Mouse (Mus musculus): Measurements from ENCODE around the gene Tm9sf2. TPM values are rescaled to one million over a fixed set of nuclear protein-coding genes. Genes with fewer than 3 reads are reported as not detected.

Gene Tm9sf2
- total and polyA plus RNA-seq, 2 experiments from 2014 or later: 84.3 to 104 TPM

DNA sequence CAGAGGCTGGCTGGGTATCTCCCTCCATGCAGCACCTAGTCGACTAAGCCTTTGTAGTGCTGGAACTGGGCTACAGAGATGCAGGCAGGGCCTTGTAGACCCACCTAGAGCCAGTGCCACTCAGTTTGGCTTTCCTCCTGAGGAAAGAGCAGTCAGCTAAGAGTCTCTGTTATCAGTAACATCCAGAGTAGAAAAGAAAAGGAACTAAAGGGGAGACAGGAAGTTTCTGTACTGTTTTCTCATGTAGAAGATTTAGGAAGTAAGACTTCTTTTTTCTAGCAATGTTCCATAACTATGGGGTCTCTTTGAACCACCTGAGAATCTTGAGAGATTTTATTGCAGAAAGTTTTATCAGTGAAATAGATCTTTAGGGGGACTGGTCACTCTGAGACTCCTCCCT is 38.5 kb downstream of the Tm9sf2 start:
- DNase-seq: no peak
- no peak overlapping the region for H3K4me3 ChIP-seq (ENCODE audit: low read depth, low read length)
- no peak overlapping the region for H3K9ac ChIP-seq
- H3K27ac ChIP-seq (ENCODE audit: low read depth, low read length): no peak overlapping the region
- no peak for TF ChIP-seq CTCF (IDR thresholded peaks at IDR 0.05; ENCODE audit: low read depth)
- H3K36me3 ChIP-seq (ENCODE audit: insufficient read depth): peaks cover 46% of the 10 kb centered on the region
- H3K9me3 ChIP-seq (ENCODE audit: low read length): no peaks in the 10 kb centered on the region
- H3K27me3 ChIP-seq (ENCODE audit: insufficient read depth, low read length): no peaks in the 10 kb centered on the region
- WGBS: 71% methylated on average over 1 of the region's 1 CpGs
- no peaks in the 10 kb centered on the region for H3K4me1 ChIP-seq (ENCODE audit: insufficient read depth)
- no peak for ATAC-seq
- H3K4me2 ChIP-seq (ENCODE audit: low read depth): no peak overlapping the region

DNA sequence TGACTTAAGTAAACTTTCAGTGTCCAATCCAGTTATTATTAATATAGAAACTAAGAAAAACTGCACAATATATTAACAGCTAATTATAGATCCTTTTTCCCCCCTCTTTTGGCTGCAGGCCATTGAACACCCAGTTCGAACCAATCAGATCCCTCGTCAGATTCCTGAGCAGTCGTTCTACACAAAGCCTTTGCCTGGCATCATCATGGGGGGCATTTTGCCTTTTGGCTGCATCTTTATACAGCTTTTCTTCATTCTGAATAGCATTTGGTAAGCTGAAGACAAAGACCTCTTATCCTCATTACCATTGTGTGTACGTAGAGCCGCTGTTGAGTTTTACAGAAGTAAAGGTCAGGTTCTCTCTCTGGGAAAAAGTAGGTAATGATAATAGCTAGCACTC is 43.8 kb downstream of the Tm9sf2 start:
- Histone ChIP-seq H3K9me3 (ENCODE audit: low read length) (no peaks in the 10 kb centered on the region), H3K4me3 (ENCODE audit: low read depth, low read length) (no peak overlapping the region), H3K36me3 (ENCODE audit: insufficient read depth) (peaks cover 55% of the 10 kb centered on the region), H3K9ac (no peak overlapping the region), H3K27ac (ENCODE audit: low read depth, low read length) (no peak overlapping the region), H3K4me2 (ENCODE audit: low read depth) (no peak overlapping the region), H3K27me3 (ENCODE audit: insufficient read depth, low read length) (no peaks in the 10 kb centered on the region), H3K4me1 (ENCODE audit: insufficient read depth) (no peaks in the 10 kb centered on the region)
- 9% methylated on average over 5 of the region's 5 CpGs for WGBS
- peak; percentile 40; the same call in 1 of the 2 replicates for ATAC-seq
- peak; percentile 15 for DNase-seq
- TF ChIP-seq CTCF (IDR thresholded peaks at IDR 0.05; ENCODE audit: low read depth): no peak

DNA sequence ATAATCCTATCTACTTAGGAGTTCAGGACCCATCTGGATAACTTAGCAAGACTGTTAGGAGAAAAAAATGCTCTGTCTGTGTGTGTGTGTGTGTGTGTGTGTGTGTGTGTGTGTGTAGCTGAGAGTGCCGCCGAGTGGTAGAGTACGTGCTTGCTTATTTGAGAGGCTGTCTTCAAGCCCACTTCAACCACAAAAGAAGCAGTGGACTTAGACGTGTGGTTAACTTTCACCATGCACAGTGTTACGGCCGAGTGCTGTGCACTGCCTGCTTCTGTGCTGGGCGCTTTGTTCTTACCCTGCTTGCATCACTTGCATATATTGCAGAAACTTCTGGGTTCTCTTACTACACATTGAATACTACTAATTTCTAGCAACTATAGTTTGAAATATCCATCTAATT is 50.9 kb downstream of the Tm9sf2 start:
- Histone ChIP-seq H3K4me1 (ENCODE audit: insufficient read depth) (no peaks in the 10 kb centered on the region), H3K4me3 (ENCODE audit: low read depth, low read length) (no peak overlapping the region), H3K9ac (no peak overlapping the region), H3K27me3 (ENCODE audit: insufficient read depth, low read length) (no peaks in the 10 kb centered on the region), H3K27ac (ENCODE audit: low read depth, low read length) (no peak overlapping the region), H3K36me3 (ENCODE audit: insufficient read depth) (peaks cover 26% of the 10 kb centered on the region), H3K4me2 (ENCODE audit: low read depth) (no peak overlapping the region), H3K9me3 (ENCODE audit: low read length) (no peaks in the 10 kb centered on the region)
- WGBS: 88% methylated on average over 7 of the region's 7 CpGs
- TF ChIP-seq CTCF (IDR thresholded peaks at IDR 0.05; ENCODE audit: low read depth): no peak
- ATAC-seq (no peak), DNase-seq (no peak)

DNA sequence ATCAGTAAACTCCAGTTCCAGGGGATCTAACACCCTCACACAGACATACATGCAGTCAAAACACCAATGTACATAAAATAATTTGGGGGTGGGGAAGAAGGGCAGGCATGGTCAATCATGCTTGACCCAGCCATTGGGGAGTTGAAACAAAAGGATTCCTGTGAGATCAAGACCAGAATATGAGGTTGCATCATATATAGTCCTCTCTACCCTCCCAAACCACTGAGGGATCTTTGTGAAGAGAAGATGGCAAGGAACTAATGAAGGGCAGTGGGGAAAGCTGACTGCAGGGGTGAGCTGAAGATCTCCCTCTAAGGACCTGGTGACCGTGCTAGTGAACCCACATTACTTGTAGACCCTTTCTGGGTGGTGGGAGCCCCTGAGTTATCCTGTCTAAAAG is 54.1 kb downstream of the Tm9sf2 start:
- no peaks in the 10 kb centered on the region for H3K9me3 ChIP-seq (ENCODE audit: low read length)
- H3K27me3 ChIP-seq (ENCODE audit: insufficient read depth, low read length): no peaks in the 10 kb centered on the region
- no peak for TF ChIP-seq CTCF (IDR thresholded peaks at IDR 0.05; ENCODE audit: low read depth)
- H3K4me1 ChIP-seq (ENCODE audit: insufficient read depth): no peaks in the 10 kb centered on the region
- no peak overlapping the region for H3K4me2 ChIP-seq (ENCODE audit: low read depth)
- WGBS: 95% methylated on average over 1 of the region's 1 CpGs
- no peak for DNase-seq
- no peak overlapping the region for H3K27ac ChIP-seq (ENCODE audit: low read depth, low read length)
- H3K9ac ChIP-seq: no peak overlapping the region
- H3K36me3 ChIP-seq (ENCODE audit: insufficient read depth): peaks cover 8% of the 10 kb centered on the region
- ATAC-seq: no peak
- no peak overlapping the region for H3K4me3 ChIP-seq (ENCODE audit: low read depth, low read length)

DNA sequence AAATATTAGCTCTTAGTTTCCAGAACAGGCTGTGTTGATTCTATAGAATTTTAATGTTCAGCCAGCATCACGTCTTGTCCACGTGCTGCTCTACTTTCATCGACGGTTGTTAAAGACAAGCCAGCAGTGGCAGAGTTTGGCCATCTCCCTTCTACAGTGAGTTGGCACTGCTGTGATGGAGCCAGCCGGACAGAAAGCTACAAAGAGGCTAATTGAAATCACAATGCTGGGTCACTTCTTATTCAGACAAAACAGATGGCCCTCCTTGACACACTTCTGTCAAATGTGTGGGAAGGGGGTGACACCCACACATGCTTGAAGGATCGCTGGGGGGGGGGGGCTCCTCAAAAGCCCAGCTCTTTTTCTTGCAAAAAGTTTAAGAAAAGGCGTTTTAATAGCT is 62.1 kb downstream of the Tm9sf2 start:
- WGBS: 49% methylated on average over 7 of the region's 7 CpGs
- DNase-seq (no peak), ATAC-seq (no peak)
- Histone ChIP-seq H3K27ac (ENCODE audit: low read depth, low read length) (no peak overlapping the region), H3K27me3 (ENCODE audit: insufficient read depth, low read length) (no peaks in the 10 kb centered on the region), H3K4me3 (ENCODE audit: low read depth, low read length) (no peak overlapping the region), H3K9ac (no peak overlapping the region), H3K36me3 (ENCODE audit: insufficient read depth) (no peaks in the 10 kb centered on the region), H3K4me1 (ENCODE audit: insufficient read depth) (no peaks in the 10 kb centered on the region), H3K9me3 (ENCODE audit: low read length) (no peaks in the 10 kb centered on the region), H3K4me2 (ENCODE audit: low read depth) (no peak overlapping the region)
- no peak for TF ChIP-seq CTCF (IDR thresholded peaks at IDR 0.05; ENCODE audit: low read depth)

DNA sequence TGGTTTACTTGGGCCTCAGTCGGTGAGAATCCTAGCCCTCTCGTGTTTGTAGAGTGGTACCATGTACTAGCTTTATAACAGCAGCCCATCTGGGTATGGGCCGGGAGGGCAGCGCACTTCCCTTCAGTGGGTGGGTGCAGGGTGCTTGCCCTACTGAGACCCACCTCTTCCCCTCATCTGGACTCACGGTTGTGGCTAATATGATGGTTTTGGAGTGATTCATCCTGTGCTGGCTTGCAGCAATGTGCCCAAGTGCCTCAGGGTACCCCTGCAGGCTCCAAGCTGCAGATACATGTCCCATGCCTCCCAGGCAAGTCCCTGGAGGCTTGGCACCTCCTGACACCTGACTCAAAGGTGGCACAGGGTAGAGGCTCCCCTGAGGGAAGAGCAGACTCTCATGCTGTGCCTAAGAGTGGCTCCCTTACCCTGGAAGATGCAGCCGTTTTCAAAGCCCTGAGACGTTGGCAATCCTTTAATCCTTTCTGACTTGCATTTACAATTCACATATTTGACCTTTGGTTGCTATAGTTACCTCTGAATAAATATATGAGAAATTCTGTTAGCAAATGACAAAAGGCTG is 63.5 kb downstream of the Tm9sf2 start:
- no peaks in the 10 kb centered on the region for H3K9me3 ChIP-seq (ENCODE audit: low read length)
- no peak overlapping the region for H3K4me3 ChIP-seq (ENCODE audit: low read depth, low read length)
- ATAC-seq: peak; percentile 38
- no peaks in the 10 kb centered on the region for H3K27me3 ChIP-seq (ENCODE audit: insufficient read depth, low read length)
- DNase-seq: no peak
- H3K36me3 ChIP-seq (ENCODE audit: insufficient read depth): no peaks in the 10 kb centered on the region
- no peaks in the 10 kb centered on the region for H3K4me1 ChIP-seq (ENCODE audit: insufficient read depth)
- no peak overlapping the region for H3K4me2 ChIP-seq (ENCODE audit: low read depth)
- no peak overlapping the region for H3K9ac ChIP-seq
- 63% methylated on average over 7 of the region's 7 CpGs for WGBS
- H3K27ac ChIP-seq (ENCODE audit: low read depth, low read length): no peak overlapping the region
- no peak for TF ChIP-seq CTCF (IDR thresholded peaks at IDR 0.05; ENCODE audit: low read depth)

DNA sequence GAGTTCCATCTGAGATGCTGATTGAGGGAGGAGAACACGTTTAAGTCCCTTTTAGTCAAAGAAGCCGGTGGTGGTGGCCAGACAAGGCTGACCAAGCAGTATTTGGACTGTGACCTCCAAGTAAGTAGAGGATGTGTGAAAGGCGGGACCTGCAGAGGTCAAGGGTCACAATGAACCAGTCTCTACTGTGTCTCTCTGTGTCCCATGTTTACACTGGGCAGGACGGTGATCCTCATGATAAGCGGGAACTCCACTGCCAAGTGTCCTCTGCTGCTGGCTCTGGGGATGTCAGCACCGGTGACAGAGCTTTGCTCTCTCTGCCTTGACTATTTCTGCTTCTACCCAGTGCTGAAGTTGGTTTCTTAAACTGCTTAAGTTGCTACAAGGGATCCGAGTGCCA is 64.2 kb downstream of the Tm9sf2 start:
- no peak for ATAC-seq
- no peaks in the 10 kb centered on the region for H3K27me3 ChIP-seq (ENCODE audit: insufficient read depth, low read length)
- no peaks in the 10 kb centered on the region for H3K36me3 ChIP-seq (ENCODE audit: insufficient read depth)
- H3K27ac ChIP-seq (ENCODE audit: low read depth, low read length): no peak overlapping the region
- no peak overlapping the region for H3K4me3 ChIP-seq (ENCODE audit: low read depth, low read length)
- no peaks in the 10 kb centered on the region for H3K4me1 ChIP-seq (ENCODE audit: insufficient read depth)
- WGBS: 86% methylated on average over 7 of the region's 7 CpGs
- H3K9me3 ChIP-seq (ENCODE audit: low read length): no peaks in the 10 kb centered on the region
- H3K9ac ChIP-seq: no peak overlapping the region
- H3K4me2 ChIP-seq (ENCODE audit: low read depth): no peak overlapping the region
- no peak for TF ChIP-seq CTCF (IDR thresholded peaks at IDR 0.05; ENCODE audit: low read depth)
- DNase-seq: no peak

All from forebrain, postnatal 0 days (tissue).